Mouse (Mus musculus): ENCODE measurements around the gene Olfr70. TPM values are rescaled to one million over a fixed set of nuclear protein-coding genes. Genes with fewer than 3 reads are reported as not detected.

Gene Olfr70
- polyA plus RNA-seq, 1 experiment from 2014 or later = not detected

- H3K4me1 ChIP-seq (ENCODE audit: control insufficient read depth, insufficient read depth, low read length) = no peaks in the 10 kb centered on the region
- WGBS = 91% methylated on average over 4 of the region's 4 CpGs
- H3K4me2 ChIP-seq (ENCODE audit: low read depth, low read length) = no peak overlapping the region
- no peaks in the 10 kb centered on the region for H3K27me3 ChIP-seq (ENCODE audit: control insufficient read depth, insufficient read depth, low read length)
- no peak overlapping the region for H3K9ac ChIP-seq (replicated peaks; ENCODE audit: low read depth, low read length)
- H3K36me3 ChIP-seq (ENCODE audit: control insufficient read depth, insufficient read depth, low read length) = no peaks in the 10 kb centered on the region
- no peak overlapping the region for H3K27ac ChIP-seq (ENCODE audit: low read depth, low read length)
- no peak for ATAC-seq (ENCODE audit: low read depth)
- no peaks in the 10 kb centered on the region for H3K9me3 ChIP-seq (ENCODE audit: control insufficient read depth, low read length)
- no peak overlapping the region for H3K4me3 ChIP-seq (ENCODE audit: low read depth, low read length)
Observed at GRCm38 (mm10) chr4:43722191-43722590, 21.6 kb upstream of the Olfr70 start.

- no peak overlapping the region for H3K4me2 ChIP-seq (ENCODE audit: low read depth, low read length)
- no peak overlapping the region for H3K4me3 ChIP-seq (ENCODE audit: low read depth, low read length)
- H3K27ac ChIP-seq (ENCODE audit: low read depth, low read length) = no peak overlapping the region
- no peaks in the 10 kb centered on the region for H3K9me3 ChIP-seq (ENCODE audit: control insufficient read depth, low read length)
- H3K36me3 ChIP-seq (ENCODE audit: control insufficient read depth, insufficient read depth, low read length) = no peaks in the 10 kb centered on the region
- WGBS = 47% methylated on average over 15 of the region's 16 CpGs
- no peak for ATAC-seq (ENCODE audit: low read depth)
- H3K27me3 ChIP-seq (ENCODE audit: control insufficient read depth, insufficient read depth, low read length) = no peaks in the 10 kb centered on the region
- no peak overlapping the region for H3K9ac ChIP-seq (replicated peaks; ENCODE audit: low read depth, low read length)
- H3K4me1 ChIP-seq (ENCODE audit: control insufficient read depth, insufficient read depth, low read length) = no peaks in the 10 kb centered on the region
Observed at GRCm38 (mm10) chr4:43720491-43721228, 20.1 kb upstream of the Olfr70 start.

- no peaks in the 10 kb centered on the region for H3K4me1 ChIP-seq (ENCODE audit: control insufficient read depth, insufficient read depth, low read length)
- ATAC-seq (ENCODE audit: low read depth) = no peak
- H3K9me3 ChIP-seq (ENCODE audit: control insufficient read depth, low read length) = no peaks in the 10 kb centered on the region
- H3K4me2 ChIP-seq (ENCODE audit: low read depth, low read length) = no peak overlapping the region
- no peaks in the 10 kb centered on the region for H3K27me3 ChIP-seq (ENCODE audit: control insufficient read depth, insufficient read depth, low read length)
- no peak overlapping the region for H3K9ac ChIP-seq (replicated peaks; ENCODE audit: low read depth, low read length)
- WGBS = 44% methylated on average over 7 of the region's 7 CpGs
- H3K36me3 ChIP-seq (ENCODE audit: control insufficient read depth, insufficient read depth, low read length) = no peaks in the 10 kb centered on the region
- no peak overlapping the region for H3K27ac ChIP-seq (ENCODE audit: low read depth, low read length)
- no peak overlapping the region for H3K4me3 ChIP-seq (ENCODE audit: low read depth, low read length)
Observed at GRCm38 (mm10) chr4:43713652-43714219, 13.1 kb upstream of the Olfr70 start.

- no peak for ATAC-seq (ENCODE audit: low read depth)
- no peaks in the 10 kb centered on the region for H3K4me1 ChIP-seq (ENCODE audit: control insufficient read depth, insufficient read depth, low read length)
- no peaks in the 10 kb centered on the region; the same call in 1 of the 2 replicates for H3K27me3 ChIP-seq (ENCODE audit: control insufficient read depth, insufficient read depth, low read length)
- H3K9ac ChIP-seq (replicated peaks; ENCODE audit: low read depth, low read length) = no peak overlapping the region
- no peaks in the 10 kb centered on the region for H3K9me3 ChIP-seq (ENCODE audit: control insufficient read depth, low read length)
- no peak overlapping the region for H3K27ac ChIP-seq (ENCODE audit: low read depth, low read length)
- no peaks in the 10 kb centered on the region for H3K36me3 ChIP-seq (ENCODE audit: control insufficient read depth, insufficient read depth, low read length)
- H3K4me3 ChIP-seq (ENCODE audit: low read depth, low read length) = no peak overlapping the region
- WGBS = 2% methylated on average over 2 of the region's 2 CpGs
- H3K4me2 ChIP-seq (ENCODE audit: low read depth, low read length) = no peak overlapping the region
Observed at GRCm38 (mm10) chr4:43711821-43712220, 11.2 kb upstream of the Olfr70 start.

GRCm38 (mm10) chr4:43709869-43710268 is 9.3 kb upstream of the Olfr70 start, which contains the start of gene Olfr71:
Gene Olfr71 (minus strand): TSS chr4:43710255.
- 87% methylated on average over 6 of the region's 6 CpGs for WGBS
- H3K9ac ChIP-seq (replicated peaks; ENCODE audit: low read depth, low read length) = no peak within 1 kb of the TSS
- H3K4me1 ChIP-seq (ENCODE audit: control insufficient read depth, insufficient read depth, low read length) = no peaks in the 10 kb centered on the region
- no peaks in the 10 kb centered on the region; the same call in 1 of the 2 replicates for H3K27me3 ChIP-seq (ENCODE audit: control insufficient read depth, insufficient read depth, low read length)
- no peak within 1 kb of the TSS for H3K4me3 ChIP-seq (ENCODE audit: low read depth, low read length)
- no peak for ATAC-seq (ENCODE audit: low read depth)
- H3K27ac ChIP-seq (ENCODE audit: low read depth, low read length) = no peak within 1 kb of the TSS
- H3K36me3 ChIP-seq (ENCODE audit: control insufficient read depth, insufficient read depth, low read length) = no peaks in the 10 kb centered on the region
- no peak within 1 kb of the TSS for H3K4me2 ChIP-seq (ENCODE audit: low read depth, low read length)
- no peaks in the 10 kb centered on the region for H3K9me3 ChIP-seq (ENCODE audit: control insufficient read depth, low read length)

- no peak overlapping the region for H3K27ac ChIP-seq (ENCODE audit: low read depth, low read length)
- WGBS = 81% methylated on average over 13 of the region's 13 CpGs
- H3K4me1 ChIP-seq (ENCODE audit: control insufficient read depth, insufficient read depth, low read length) = no peaks in the 10 kb centered on the region
- no peak overlapping the region for H3K4me3 ChIP-seq (ENCODE audit: low read depth, low read length)
- H3K36me3 ChIP-seq (ENCODE audit: control insufficient read depth, insufficient read depth, low read length) = no peaks in the 10 kb centered on the region
- no peaks in the 10 kb centered on the region for H3K9me3 ChIP-seq (ENCODE audit: control insufficient read depth, low read length)
- no peak overlapping the region for H3K4me2 ChIP-seq (ENCODE audit: low read depth, low read length)
- no peaks in the 10 kb centered on the region; the same call in 1 of the 2 replicates for H3K27me3 ChIP-seq (ENCODE audit: control insufficient read depth, insufficient read depth, low read length)
- no peak overlapping the region for H3K9ac ChIP-seq (replicated peaks; ENCODE audit: low read depth, low read length)
- ATAC-seq (ENCODE audit: low read depth) = no peak
Observed at GRCm38 (mm10) chr4:43705991-43706390, 5.4 kb upstream of the Olfr70 start.

GRCm38 (mm10) chr4:43703851-43704250 is 3.2 kb upstream of the Olfr70 start:
- Histone ChIP-seq H3K27ac (ENCODE audit: low read depth, low read length) (no peak overlapping the region), H3K4me3 (ENCODE audit: low read depth, low read length) (no peak overlapping the region), H3K36me3 (ENCODE audit: control insufficient read depth, insufficient read depth, low read length) (no peaks in the 10 kb centered on the region), H3K4me2 (ENCODE audit: low read depth, low read length) (no peak overlapping the region), H3K4me1 (ENCODE audit: control insufficient read depth, insufficient read depth, low read length) (no peaks in the 10 kb centered on the region), H3K27me3 (ENCODE audit: control insufficient read depth, insufficient read depth, low read length) (no peaks in the 10 kb centered on the region; the same call in 1 of the 2 replicates), H3K9me3 (ENCODE audit: control insufficient read depth, low read length) (no peaks in the 10 kb centered on the region), H3K9ac (replicated peaks; ENCODE audit: low read depth, low read length) (no peak overlapping the region)
- ATAC-seq (ENCODE audit: low read depth) = no peak
- WGBS = 75% methylated on average over 8 of the region's 8 CpGs

GRCm38 (mm10) chr4:43703439-43703838 is 2.8 kb upstream of the Olfr70 start:
- no peaks in the 10 kb centered on the region for H3K36me3 ChIP-seq (ENCODE audit: control insufficient read depth, insufficient read depth, low read length)
- no peaks in the 10 kb centered on the region for H3K4me1 ChIP-seq (ENCODE audit: control insufficient read depth, insufficient read depth, low read length)
- no peaks in the 10 kb centered on the region; the same call in 1 of the 2 replicates for H3K27me3 ChIP-seq (ENCODE audit: control insufficient read depth, insufficient read depth, low read length)
- no peak overlapping the region for H3K4me2 ChIP-seq (ENCODE audit: low read depth, low read length)
- H3K4me3 ChIP-seq (ENCODE audit: low read depth, low read length) = no peak overlapping the region
- no peak overlapping the region for H3K27ac ChIP-seq (ENCODE audit: low read depth, low read length)
- no peak overlapping the region for H3K9ac ChIP-seq (replicated peaks; ENCODE audit: low read depth, low read length)
- H3K9me3 ChIP-seq (ENCODE audit: control insufficient read depth, low read length) = no peaks in the 10 kb centered on the region
- 85% methylated on average over 6 of the region's 6 CpGs for WGBS
- ATAC-seq (ENCODE audit: low read depth) = no peak

- ATAC-seq (ENCODE audit: low read depth) = no peak
- H3K4me2 ChIP-seq (ENCODE audit: low read depth, low read length) = no peak overlapping the region
- H3K36me3 ChIP-seq (ENCODE audit: control insufficient read depth, insufficient read depth, low read length) = no peaks in the 10 kb centered on the region
- H3K4me3 ChIP-seq (ENCODE audit: low read depth, low read length) = no peak overlapping the region
- H3K27me3 ChIP-seq (ENCODE audit: control insufficient read depth, insufficient read depth, low read length) = no peaks in the 10 kb centered on the region
- no peak overlapping the region for H3K9ac ChIP-seq (replicated peaks; ENCODE audit: low read depth, low read length)
- no peaks in the 10 kb centered on the region for H3K4me1 ChIP-seq (ENCODE audit: control insufficient read depth, insufficient read depth, low read length)
- no peak overlapping the region for H3K27ac ChIP-seq (ENCODE audit: low read depth, low read length)
- 70% methylated on average over 13 of the region's 13 CpGs for WGBS
- no peaks in the 10 kb centered on the region for H3K9me3 ChIP-seq (ENCODE audit: control insufficient read depth, low read length)
Observed at GRCm38 (mm10) chr4:43696561-43696960, 4.0 kb downstream of the Olfr70 start.
